Mouse (Mus musculus): ENCODE results near the gene Etl4. TPM values are rescaled to one million over a fixed set of nuclear protein-coding genes. Genes with fewer than 3 reads are reported as not detected.

The Etl4 gene
- polyA plus RNA-seq, 1 experiment, result 7.4 TPM

DNA sequence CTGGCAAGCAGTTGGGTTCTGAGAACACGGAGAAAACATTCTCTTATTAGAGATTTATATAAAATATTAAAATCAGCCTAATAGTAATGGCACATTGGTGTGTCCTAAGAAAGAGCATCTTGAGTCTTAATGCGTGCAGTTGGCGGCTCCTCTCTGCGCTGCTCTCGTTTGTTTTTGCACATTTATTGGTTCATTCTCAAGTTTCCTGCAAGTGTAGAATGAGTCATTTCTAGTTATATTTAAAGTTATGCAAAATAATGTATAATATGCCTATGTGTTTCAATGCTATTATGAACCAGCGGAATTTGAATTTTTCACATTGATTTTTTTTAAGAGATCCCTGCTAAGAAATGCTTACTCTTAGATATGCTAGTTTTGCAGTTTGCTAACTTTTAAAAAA is 35.6 kb downstream of the Etl4 start:
- H3K4me3 ChIP-seq, result no peak overlapping the region
- no peaks in the 10 kb centered on the region for H3K79me2 ChIP-seq (ENCODE audit: control insufficient read depth, insufficient read depth)
- H3ac ChIP-seq (ENCODE audit: control insufficient read depth, insufficient read length), result no peak overlapping the region
- H3K36me3 ChIP-seq (ENCODE audit: control insufficient read depth, insufficient read depth), result no peaks in the 10 kb centered on the region
- no peak for TF ChIP-seq REST (IDR thresholded peaks at IDR 0.05; ENCODE audit: insufficient read depth, insufficient read length)
- no peak for TF ChIP-seq CEBPB (IDR thresholded peaks at IDR 0.05; ENCODE audit: insufficient read depth, poor library complexity, severe bottlenecking)
- TF ChIP-seq TCF3 (IDR thresholded peaks at IDR 0.05; ENCODE audit: insufficient read length, low read depth), result no peak
- TF ChIP-seq MAX (IDR thresholded peaks at IDR 0.05; ENCODE audit: low read depth), result no peak
- no peak for TF ChIP-seq TCF12 (IDR thresholded peaks at IDR 0.05; ENCODE audit: insufficient read depth, poor library complexity, severe bottlenecking)
- no peak for TF ChIP-seq E2F4 (IDR thresholded peaks at IDR 0.05; ENCODE audit: insufficient read depth)
- no peak for TF ChIP-seq POLR2AphosphoS2 (IDR thresholded peaks at IDR 0.05; ENCODE audit: insufficient read length, low read depth)
- no peak for TF ChIP-seq POLR2A (IDR thresholded peaks at IDR 0.05; ENCODE audit: insufficient read length, low read depth)
- TF ChIP-seq SRF (IDR thresholded peaks at IDR 0.05; ENCODE audit: control insufficient read depth, insufficient read length, low read depth), result no peak
- no peak for TF ChIP-seq MYOD1 (IDR thresholded peaks at IDR 0.05; ENCODE audit: control insufficient read depth in 1 of 3, insufficient read length in 2 of 3, low read depth in 2 of 3)
- TF ChIP-seq MYOG (IDR thresholded peaks at IDR 0.05; ENCODE audit: control insufficient read depth in 1 of 3, insufficient read depth in 1 of 3, insufficient read length in 2 of 3, low read depth in 2 of 3), result no peak
- no peak for TF ChIP-seq USF1 (IDR thresholded peaks at IDR 0.05; ENCODE audit: low read depth)
- no peaks in the 10 kb centered on the region for H3K27me3 ChIP-seq (ENCODE audit: control insufficient read depth, insufficient read depth, insufficient read length)
- no peak overlapping the region for H3K4me2 ChIP-seq (ENCODE audit: low read depth)

- H3K79me2 ChIP-seq (ENCODE audit: control insufficient read depth, insufficient read depth), result no peaks in the 10 kb centered on the region
- H3K27me3 ChIP-seq (ENCODE audit: control insufficient read depth, insufficient read depth, insufficient read length), result no peaks in the 10 kb centered on the region
- no peaks in the 10 kb centered on the region for H3K36me3 ChIP-seq (ENCODE audit: control insufficient read depth, insufficient read depth)
- TF ChIP-seq CEBPB (IDR thresholded peaks at IDR 0.05; ENCODE audit: insufficient read depth, poor library complexity, severe bottlenecking) (no peak), MYOD1 (IDR thresholded peaks at IDR 0.05; ENCODE audit: control insufficient read depth in 1 of 3, insufficient read length in 2 of 3, low read depth in 2 of 3) (no peak), POLR2A (IDR thresholded peaks at IDR 0.05; ENCODE audit: insufficient read length, low read depth) (no peak), USF1 (IDR thresholded peaks at IDR 0.05; ENCODE audit: low read depth) (no peak), E2F4 (IDR thresholded peaks at IDR 0.05; ENCODE audit: insufficient read depth) (no peak), TCF3 (IDR thresholded peaks at IDR 0.05; ENCODE audit: insufficient read length, low read depth) (no peak), SRF (IDR thresholded peaks at IDR 0.05; ENCODE audit: control insufficient read depth, insufficient read length, low read depth) (no peak), TCF12 (IDR thresholded peaks at IDR 0.05; ENCODE audit: insufficient read depth, poor library complexity, severe bottlenecking) (no peak), REST (IDR thresholded peaks at IDR 0.05; ENCODE audit: insufficient read depth, insufficient read length) (no peak), MAX (IDR thresholded peaks at IDR 0.05; ENCODE audit: low read depth) (no peak), MYOG (IDR thresholded peaks at IDR 0.05; ENCODE audit: control insufficient read depth in 1 of 3, insufficient read depth in 1 of 3, insufficient read length in 2 of 3, low read depth in 2 of 3) (no peak), POLR2AphosphoS2 (IDR thresholded peaks at IDR 0.05; ENCODE audit: insufficient read length, low read depth) (no peak)
- no peak overlapping the region for H3K4me3 ChIP-seq
- no peak overlapping the region for H3K4me2 ChIP-seq (ENCODE audit: low read depth)
- H3ac ChIP-seq (ENCODE audit: control insufficient read depth, insufficient read length), result no peak overlapping the region
Measured at GRCm38 (mm10) chr2:19953028-19953427, 43.4 kb downstream of the Etl4 start.

GRCm38 (mm10) chr2:19966445-19966844 is 56.9 kb downstream of the Etl4 start:
- H3K36me3 ChIP-seq (ENCODE audit: control insufficient read depth, insufficient read depth), result no peaks in the 10 kb centered on the region
- no peak overlapping the region for H3K4me3 ChIP-seq
- TF ChIP-seq MYOD1 (IDR thresholded peaks at IDR 0.05; ENCODE audit: control insufficient read depth in 1 of 3, insufficient read length in 2 of 3, low read depth in 2 of 3), result no peak
- TF ChIP-seq TCF12 (IDR thresholded peaks at IDR 0.05; ENCODE audit: insufficient read depth, poor library complexity, severe bottlenecking), result no peak
- no peak for TF ChIP-seq USF1 (IDR thresholded peaks at IDR 0.05; ENCODE audit: low read depth)
- no peak for TF ChIP-seq REST (IDR thresholded peaks at IDR 0.05; ENCODE audit: insufficient read depth, insufficient read length)
- no peak for TF ChIP-seq MAX (IDR thresholded peaks at IDR 0.05; ENCODE audit: low read depth)
- no peak for TF ChIP-seq TCF3 (IDR thresholded peaks at IDR 0.05; ENCODE audit: insufficient read length, low read depth)
- no peak for TF ChIP-seq POLR2A (IDR thresholded peaks at IDR 0.05; ENCODE audit: insufficient read length, low read depth)
- TF ChIP-seq E2F4 (IDR thresholded peaks at IDR 0.05; ENCODE audit: insufficient read depth), result no peak
- TF ChIP-seq SRF (IDR thresholded peaks at IDR 0.05; ENCODE audit: control insufficient read depth, insufficient read length, low read depth), result no peak
- no peak for TF ChIP-seq MYOG (IDR thresholded peaks at IDR 0.05; ENCODE audit: control insufficient read depth in 1 of 3, insufficient read depth in 1 of 3, insufficient read length in 2 of 3, low read depth in 2 of 3)
- no peak for TF ChIP-seq CEBPB (IDR thresholded peaks at IDR 0.05; ENCODE audit: insufficient read depth, poor library complexity, severe bottlenecking)
- no peak for TF ChIP-seq POLR2AphosphoS2 (IDR thresholded peaks at IDR 0.05; ENCODE audit: insufficient read length, low read depth)
- no peak overlapping the region for H3ac ChIP-seq (ENCODE audit: control insufficient read depth, insufficient read length)
- H3K4me2 ChIP-seq (ENCODE audit: low read depth), result no peak overlapping the region
- no peaks in the 10 kb centered on the region for H3K79me2 ChIP-seq (ENCODE audit: control insufficient read depth, insufficient read depth)
- no peaks in the 10 kb centered on the region for H3K27me3 ChIP-seq (ENCODE audit: control insufficient read depth, insufficient read depth, insufficient read length)

GRCm38 (mm10) chr2:20037671-20038070 is 128.1 kb downstream of the Etl4 start:
- Histone ChIP-seq H3K27me3 (ENCODE audit: control insufficient read depth, insufficient read depth, insufficient read length) (no peaks in the 10 kb centered on the region), H3K4me3 (no peak overlapping the region), H3K79me2 (ENCODE audit: control insufficient read depth, insufficient read depth) (no peaks in the 10 kb centered on the region), H3K36me3 (ENCODE audit: control insufficient read depth, insufficient read depth) (no peaks in the 10 kb centered on the region), H3K4me2 (ENCODE audit: low read depth) (no peak overlapping the region), H3ac (ENCODE audit: control insufficient read depth, insufficient read length) (no peak overlapping the region)
- TF ChIP-seq MYOG (IDR thresholded peaks at IDR 0.05; ENCODE audit: control insufficient read depth in 1 of 3, insufficient read depth in 1 of 3, insufficient read length in 2 of 3, low read depth in 2 of 3) (no peak), USF1 (IDR thresholded peaks at IDR 0.05; ENCODE audit: low read depth) (no peak), MYOD1 (IDR thresholded peaks at IDR 0.05; ENCODE audit: control insufficient read depth in 1 of 3, insufficient read length in 2 of 3, low read depth in 2 of 3) (no peak), MAX (IDR thresholded peaks at IDR 0.05; ENCODE audit: low read depth) (no peak), E2F4 (IDR thresholded peaks at IDR 0.05; ENCODE audit: insufficient read depth) (no peak), REST (IDR thresholded peaks at IDR 0.05; ENCODE audit: insufficient read depth, insufficient read length) (no peak), POLR2AphosphoS2 (IDR thresholded peaks at IDR 0.05; ENCODE audit: insufficient read length, low read depth) (no peak), SRF (IDR thresholded peaks at IDR 0.05; ENCODE audit: control insufficient read depth, insufficient read length, low read depth) (no peak), TCF12 (IDR thresholded peaks at IDR 0.05; ENCODE audit: insufficient read depth, poor library complexity, severe bottlenecking) (no peak), POLR2A (IDR thresholded peaks at IDR 0.05; ENCODE audit: insufficient read length, low read depth) (no peak), TCF3 (IDR thresholded peaks at IDR 0.05; ENCODE audit: insufficient read length, low read depth) (no peak), CEBPB (IDR thresholded peaks at IDR 0.05; ENCODE audit: insufficient read depth, poor library complexity, severe bottlenecking) (no peak)

All from myocyte (in vitro differentiated cells).